Mouse (Mus musculus) small intestine, adult 2 months (tissue): ENCODE measurements around the gene Aebp1.

ENCODE experiments used
- CTCF ChIP-seq: fragments of 200-500 bp; IDR thresholded peaks from 2 replicates; pipeline ENCODE4 v1.5.1; 2012; ENCODE audit warnings: low read depth, mild to moderate bottlenecking, control low read depth, inconsistent platforms, low read length, moderate library complexity, mixed read lengths; ENCODE audit not compliant: insufficient replicate concordance, insufficient read length; ENCODE audit errors: extremely low read depth
- POLR2A ChIP-seq: fragments of 200-500 bp; IDR thresholded peaks from 2 replicates; pipeline ENCODE4 v1.6.1; 2012; ENCODE audit warnings: low read depth, mild to moderate bottlenecking, control low read depth, inconsistent platforms, low read length, moderate library complexity

- no peak for TF ChIP-seq CTCF
- no peak for TF ChIP-seq POLR2A
Observed at GRCm38 (mm10) chr11:5827931-5828330, 33.8 kb upstream of the Aebp1 start.
